25 mouse cellular contexts compared by ENCODE assay signal in the genomic region with DNA sequence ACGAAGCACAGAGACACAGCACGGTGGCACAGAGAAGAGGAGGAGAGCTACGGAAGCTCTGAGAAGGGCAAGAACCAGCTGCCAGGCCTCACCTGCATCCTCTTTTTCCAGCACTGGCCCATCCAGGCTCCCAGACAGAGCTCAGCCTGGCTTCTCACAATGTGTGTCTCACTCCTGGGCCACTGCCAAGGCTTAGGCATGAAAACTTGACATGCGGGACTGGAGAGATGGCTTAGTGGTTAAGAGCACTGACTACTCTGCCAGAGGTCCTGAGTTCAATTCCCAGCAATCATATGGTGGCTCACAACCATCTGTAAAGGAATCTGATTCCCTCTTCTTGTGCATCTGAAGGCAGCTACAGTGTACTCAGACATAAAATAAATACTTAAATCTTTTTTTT. TPM values are rescaled to one million over a fixed set of nuclear protein-coding genes. Genes with fewer than 3 reads are reported as not detected.
DNase-seq lines count a peak whose midpoint lies in the region; ATAC-seq and TF ChIP-seq lines count a peak whose summit lies in the region.
"Had no signal": no experiment of that assay in that cellular context is flagged by ENCODE, and none has a peak within 500 bp of the region (broad histone marks: within the 10 kb centered on the region; RNA-seq: fewer than 3 reads in every experiment).

No protein-coding gene starts in this region.

- no peaks in the 10 kb centered on the region for H3K36me3 ChIP-seq in heart, embryonic 11.5 days (ENCODE audit: control insufficient read depth, insufficient read depth, low read length)
- H3K36me3 ChIP-seq in midbrain, embryonic 11.5 days (ENCODE audit: control insufficient read depth, insufficient read depth, low read length): no peaks in the 10 kb centered on the region
- no peaks in the 10 kb centered on the region for H3K36me3 ChIP-seq in midbrain, embryonic 13.5 days
- H3K36me3 ChIP-seq in MEL (ENCODE audit: control insufficient read depth in 1 of 2, insufficient read depth in 2 of 2, low read length in 2 of 2): peaks cover 0 to 6% of the 10 kb centered on the region in 2 experiments; a peak in 2 of 4 replicates
- H3K36me3 ChIP-seq in intestine, embryonic 16.5 days (ENCODE audit: control insufficient read depth, insufficient read depth, low read length): no peaks in the 10 kb centered on the region
- H3K36me3 ChIP-seq: embryonic facial prominence, embryonic 10.5 days; embryonic facial prominence, embryonic 12.5 days; forebrain, embryonic 12.5 days; G1E had no signal

- TF ChIP-seq EP300 in MEL (IDR thresholded peaks at IDR 0.05; ENCODE audit: low read depth in 1 of 2, low read length in 2 of 2): no peak

- TF ChIP-seq POLR2A in MEL (IDR thresholded peaks at IDR 0.05; ENCODE audit: control insufficient read depth in 1 of 2, insufficient read depth in 1 of 2, low read depth in 1 of 2, low read length in 2 of 2, poor library complexity in 1 of 2): no peak

- no peaks in the 10 kb centered on the region for H3K9me3 ChIP-seq in heart, embryonic 11.5 days (replicated peaks; ENCODE audit: control insufficient read depth, low read length)
- H3K9me3 ChIP-seq in midbrain, embryonic 11.5 days (ENCODE audit: control insufficient read depth, low read length): no peaks in the 10 kb centered on the region
- H3K9me3 ChIP-seq in midbrain, embryonic 13.5 days: no peaks in the 10 kb centered on the region
- H3K9me3 ChIP-seq in MEL (replicated peaks; ENCODE audit: insufficient read depth, low read length): no peaks in the 10 kb centered on the region
- no peaks in the 10 kb centered on the region for H3K9me3 ChIP-seq in intestine, embryonic 16.5 days (ENCODE audit: control insufficient read depth, low read length)
- H3K9me3 ChIP-seq: embryonic facial prominence, embryonic 10.5 days; embryonic facial prominence, embryonic 12.5 days; forebrain, embryonic 12.5 days; G1E had no signal

- TF ChIP-seq CTCF in MEL (IDR thresholded peaks at IDR 0.05 in 2 of 3, conservative IDR thresholded peaks at IDR 0.05 in 1 of 3; ENCODE audit: control insufficient read depth in 1 of 3, insufficient read depth in 1 of 3, low read depth in 2 of 3, low read length in 3 of 3, poor library complexity in 1 of 3, severe bottlenecking in 1 of 3): no peak

- H3K4me2 ChIP-seq in heart, embryonic 11.5 days: no peak overlapping the region
- no peak overlapping the region for H3K4me2 ChIP-seq in midbrain, embryonic 11.5 days
- no peak overlapping the region for H3K4me2 ChIP-seq in midbrain, embryonic 13.5 days (replicated peaks)
- H3K4me2 ChIP-seq in intestine, embryonic 16.5 days (ENCODE audit: low read depth, low read length): no peak overlapping the region
- H3K4me2 ChIP-seq: embryonic facial prominence, embryonic 12.5 days; forebrain, embryonic 12.5 days had no signal

- peak; percentile 65 for DNase-seq in heart, adult 11 months
- DNase-seq in midbrain, embryonic 11.5 days (ENCODE audit: low spot score, missing footprints): peak; percentile 31
- no peak for DNase-seq in MEL (ENCODE audit: low read depth, low spot score)
- peak; percentile 31 for DNase-seq in adipocyte (ENCODE audit: low spot score)
- DNase-seq: adrenal gland, adult 2 months; adrenal gland, postnatal 14 days; adrenal gland, postnatal 36 days; B cell, adult 2 months; cerebellum, adult 11-12 months; cerebellum, adult 2 months; cerebellum, adult 9-10 months had no signal

- no peak overlapping the region for H3K9ac ChIP-seq in heart, embryonic 11.5 days (ENCODE audit: low read depth, low read length)
- no peak overlapping the region for H3K9ac ChIP-seq in midbrain, embryonic 11.5 days (ENCODE audit: low read length)
- H3K9ac ChIP-seq in midbrain, embryonic 13.5 days (replicated peaks): no peak overlapping the region
- H3K9ac ChIP-seq in MEL (ENCODE audit: control insufficient read depth, low read depth, low read length, poor library complexity, severe bottlenecking): no peak overlapping the region
- H3K9ac ChIP-seq in intestine, embryonic 16.5 days (ENCODE audit: low read depth, low read length): no peak overlapping the region
- H3K9ac ChIP-seq: embryonic facial prominence, embryonic 12.5 days; forebrain, embryonic 12.5 days had no signal

- WGBS in heart, embryonic 11.5 days (ENCODE audit: insufficient replicate concordance): 77% methylated on average over 4 of the region's 4 CpGs
- whole genome bisulfite sequencing in midbrain, embryonic 11.5 days: 93% methylated on average over 4 of the region's 4 CpGs
- WGBS in midbrain, embryonic 13.5 days: 84% methylated on average over 4 of the region's 4 CpGs
- 69% methylated on average over 4 of the region's 4 CpGs for whole genome bisulfite sequencing in intestine, embryonic 16.5 days

- H3K4me1 ChIP-seq in heart, embryonic 11.5 days (ENCODE audit: control insufficient read depth, insufficient read depth, low read length): peaks cover 10% of the 10 kb centered on the region
- H3K4me1 ChIP-seq in midbrain, embryonic 11.5 days (ENCODE audit: control insufficient read depth, insufficient read depth, low read length): no peaks in the 10 kb centered on the region
- no peaks in the 10 kb centered on the region for H3K4me1 ChIP-seq in midbrain, embryonic 13.5 days (replicated peaks)
- H3K4me1 ChIP-seq in MEL (ENCODE audit: control insufficient read depth in 1 of 2, insufficient read depth in 2 of 2, low read length in 2 of 2): 0 out of 4 replicates have a peak, but pooled peaks cover 0 to 6% of the 10 kb centered on the region in 2 experiments
- peaks cover 19% of the 10 kb centered on the region for H3K4me1 ChIP-seq in intestine, embryonic 16.5 days (ENCODE audit: control insufficient read depth, insufficient read depth, low read length)

- no peak overlapping the region for H3K4me3 ChIP-seq in heart, embryonic 11.5 days (ENCODE audit: low read depth, low read length)
- H3K4me3 ChIP-seq in midbrain, embryonic 11.5 days (ENCODE audit: low read depth, low read length): no peak overlapping the region
- H3K4me3 ChIP-seq in midbrain, embryonic 13.5 days (replicated peaks): no peak overlapping the region
- H3K4me3 ChIP-seq in MEL (ENCODE audit: control insufficient read depth in 1 of 2, insufficient read depth in 1 of 2, low read depth in 2 of 2, low read length in 2 of 2): no peak overlapping the region
- no peak overlapping the region for H3K4me3 ChIP-seq in intestine, embryonic 16.5 days (ENCODE audit: low read length)
- H3K4me3 ChIP-seq: embryonic facial prominence, embryonic 10.5 days; embryonic facial prominence, embryonic 12.5 days; forebrain, embryonic 12.5 days had no signal

- no peak for TF ChIP-seq RAD21 in MEL (IDR thresholded peaks at IDR 0.05; ENCODE audit: low read depth, low read length)

- H3K27me3 ChIP-seq in heart, embryonic 11.5 days (ENCODE audit: control insufficient read depth, insufficient read depth, low read length): no peaks in the 10 kb centered on the region
- no peaks in the 10 kb centered on the region for H3K27me3 ChIP-seq in midbrain, embryonic 11.5 days (ENCODE audit: control insufficient read depth, insufficient read depth, low read length)
- no peaks in the 10 kb centered on the region for H3K27me3 ChIP-seq in midbrain, embryonic 13.5 days
- H3K27me3 ChIP-seq in MEL (ENCODE audit: control insufficient read depth in 1 of 2, insufficient read depth in 2 of 2, low read length in 2 of 2): no peaks in the 10 kb centered on the region
- H3K27me3 ChIP-seq in intestine, embryonic 16.5 days (replicated peaks; ENCODE audit: control insufficient read depth, insufficient read depth, low read length): peaks cover 2% of the 10 kb centered on the region; the same call in 1 of the 2 replicates
- H3K27me3 ChIP-seq: CH12.LX; embryonic facial prominence, embryonic 12.5 days had no signal

- H3K27ac ChIP-seq in heart, embryonic 11.5 days (ENCODE audit: low read depth, low read length): no peak overlapping the region
- no peak overlapping the region for H3K27ac ChIP-seq in midbrain, embryonic 11.5 days (ENCODE audit: low read depth, low read length)
- no peak overlapping the region for H3K27ac ChIP-seq in midbrain, embryonic 13.5 days
- no peak overlapping the region for H3K27ac ChIP-seq in MEL (ENCODE audit: control insufficient read depth, low read depth, low read length)
- H3K27ac ChIP-seq in intestine, embryonic 16.5 days (ENCODE audit: low read length): no peak overlapping the region
- H3K27ac ChIP-seq: embryonic facial prominence, embryonic 10.5 days; embryonic facial prominence, embryonic 12.5 days; forebrain, embryonic 12.5 days had no signal

- ATAC-seq in heart, embryonic 11.5 days (replicated peaks; ENCODE audit: insufficient number of reproducible peaks, low FRiP score, low TSS enrichment): no peak
- ATAC-seq in midbrain, embryonic 11.5 days (ENCODE audit: low FRiP score): no peak
- no peak for ATAC-seq in midbrain, embryonic 13.5 days
- ATAC-seq in monocyte, adult 5-6 weeks (replicated peaks; ENCODE audit: insufficient number of reproducible peaks, low FRiP score, low TSS enrichment, poor library complexity, severe bottlenecking): no peak
- no peak for ATAC-seq in intestine, embryonic 16.5 days
- ATAC-seq: activated CD4-positive, CD25-positive, alpha-beta regulatory T cell, adult 4 months; CD4-positive, CD25-positive, alpha-beta regulatory T cell, adult 4 months; forebrain, embryonic 14.5 days; forebrain, embryonic 16.5 days; Patski had no signal

- H3K79me2 ChIP-seq in MEL (ENCODE audit: control insufficient read depth, insufficient read depth, low read length, poor library complexity): no peaks in the 10 kb centered on the region

TF ChIP-seq in MEL, 35 proteins besides CTCF, POLR2A, EP300 and RAD21:
- peak; percentile 79 for TF ChIP-seq TBP (IDR thresholded peaks at IDR 0.05; ENCODE audit: low read depth, low read length)
- TF ChIP-seq BHLHE40 (IDR thresholded peaks at IDR 0.05; ENCODE audit: borderline replicate concordance, low read depth, low read length): no peak

RNA-seq across cellular contexts. Expression of a gene that starts 34.2 kb away (rescaled TPM):
- polyA plus RNA-seq in heart, embryonic 11.5 days (2014; fragmentation: Nextera tagmentation; extraction: Ambion mirVana): 7.2 and 9.6 TPM in 2 replicates
- polyA plus RNA-seq in midbrain, embryonic 11.5 days (2014; fragmentation: Nextera tagmentation; extraction: Ambion mirVana): 10.2 and 10.8 TPM in 2 replicates
- polyA plus RNA-seq in midbrain, embryonic 13.5 days (2015; fragmentation: Nextera tagmentation; extraction: Ambion mirVana): 10.7 and 11.4 TPM in 2 replicates
- 13.4 and 14.0 TPM in 2 replicates for total RNA-seq in MEL (2012; rRNA removed)
- polyA plus RNA-seq in MEL (2012; ENCODE audit: insufficient read depth in 1 of 2, insufficient read length in 2 of 2, low read depth in 1 of 2, low replicate concordance in 2 of 2, missing spikeins in 1 of 2): 10 to 100 TPM in 1 of 2 experiments, not detected in 1; 24.0 TPM
- total RNA-seq in monocyte, adult 5-6 weeks (2017): 50.6 to 62.5 TPM (median 51.5 TPM) in 3 replicates
- polyA plus RNA-seq in intestine, embryonic 16.5 days (2015; fragmentation: Nextera tagmentation; extraction: Ambion mirVana): 4.9 and 5.8 TPM in 2 replicates
